Mouse (Mus musculus) testis, adult 10 weeks (tissue): ENCODE measurements around the gene Hspb1. TPM values are rescaled to one million over a fixed set of nuclear protein-coding genes. Genes with fewer than 3 reads are reported as not detected.

ENCODE experiments used
- polyA plus RNA-seq: library from polyadenylated mRNA; stranded (reverse); fragments of 350-450 nt; fragmentation: Illumina TruSeq; extraction: RNeasy Lipid Tissue Mini Kit (QIAGEN cat#74804); gene quantifications from one replicate; pipeline ENCODE4 v1.2.3, GENCODE M21; 2014; ENCODE audit warnings: low read depth, low replicate concordance

The Hspb1 gene
- polyA plus RNA-seq, result 0.99 TPM

DNA sequence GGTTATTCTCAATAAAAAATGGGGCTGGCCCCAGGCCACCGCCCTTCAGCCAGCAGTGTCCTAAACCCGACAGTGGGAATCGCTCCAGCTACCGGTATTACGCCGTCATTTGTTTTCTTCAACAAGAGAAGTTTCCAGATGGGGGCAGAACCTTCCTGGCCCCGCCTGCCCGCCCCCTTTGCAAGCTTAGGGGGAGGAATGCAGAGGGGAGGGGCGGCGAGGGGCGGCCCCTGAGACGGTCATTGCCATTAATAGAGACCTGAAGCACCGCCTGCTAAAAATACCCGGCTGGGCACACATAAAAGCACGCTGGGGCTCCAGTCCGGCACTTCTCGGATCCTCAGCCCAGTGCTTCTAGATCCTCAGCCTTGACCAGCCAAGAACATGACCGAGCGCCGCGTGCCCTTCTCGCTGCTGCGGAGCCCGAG is at the start of gene Hspb1:
TSS of gene Hspb1 (plus strand) at position 245 of the 428 bp plus-strand sequence.

DNA sequence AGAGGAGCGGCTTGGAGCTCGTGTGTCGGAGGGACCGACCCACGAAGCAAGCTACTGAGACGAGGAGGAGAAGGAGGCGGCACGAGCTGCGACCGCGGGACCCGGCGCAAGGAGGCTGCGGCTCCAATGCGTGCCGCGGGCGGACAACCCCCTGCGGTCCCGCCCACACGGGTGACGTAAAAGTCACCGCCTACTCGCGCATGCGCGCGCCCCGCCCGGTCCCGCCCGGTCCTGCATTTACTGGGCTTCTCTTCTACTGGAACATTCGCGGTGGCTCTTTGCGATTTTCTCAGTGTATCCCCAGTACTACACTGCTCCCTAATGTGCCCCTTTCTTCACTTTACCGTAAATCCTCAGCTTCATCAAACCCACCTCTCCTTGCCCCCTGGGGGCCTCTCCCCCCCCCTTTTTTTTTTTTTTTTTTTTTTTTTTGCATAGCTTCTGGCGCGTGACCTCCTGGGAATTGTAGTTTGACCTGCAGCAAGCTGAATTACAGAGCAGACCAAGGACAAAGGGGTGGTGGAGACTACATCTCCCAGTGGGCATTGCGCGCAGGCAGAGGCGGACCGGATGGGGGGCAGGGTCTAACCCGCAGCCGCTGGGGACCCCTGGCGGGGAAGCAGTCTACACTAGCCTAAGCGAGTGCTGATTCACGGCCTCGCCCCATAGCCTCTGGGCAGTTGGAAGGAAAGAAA is 46.9 kb downstream of the Hspb1 start, which contains the start of gene Ywhag:
TSS of gene Ywhag (minus strand) at position 136 of the 695 bp plus-strand sequence.

Other genes with a start within 250 kb of the Hspb1 start
- 6.5 TPM for gene Por, start 217.9 kb upstream of the Hspb1 start, polyA plus RNA-seq
- gene Tmem120a, start 143.5 kb upstream of the Hspb1 start, polyA plus RNA-seq, result 22.3 TPM
- gene Styxl1, start 109.5 kb upstream of the Hspb1 start, polyA plus RNA-seq, result 84.2 TPM
- gene Mdh2, start 109.4 kb upstream of the Hspb1 start, polyA plus RNA-seq, result 7.6 TPM
- 0.04 TPM for gene Srrm3, start 81.0 kb upstream of the Hspb1 start, polyA plus RNA-seq
- gene Ywhag, start 46.7 kb downstream of the Hspb1 start, polyA plus RNA-seq, result 16.5 TPM
- gene Ssc4d, start 86.6 kb downstream of the Hspb1 start, polyA plus RNA-seq, result 0.18 TPM
- not detected for gene Zp3, start 92.2 kb downstream of the Hspb1 start, polyA plus RNA-seq
- gene Dtx2, start 106.9 kb downstream of the Hspb1 start, polyA plus RNA-seq, result 1.4 TPM
- gene Upk3b, start 150.6 kb downstream of the Hspb1 start, polyA plus RNA-seq, result 0.28 TPM
- 1.8 TPM for gene Upk3bl, start 166.6 kb downstream of the Hspb1 start, polyA plus RNA-seq
- gene Rasa4, start 196.0 kb downstream of the Hspb1 start, polyA plus RNA-seq, result not detected
- gene Polr2j, start 228.7 kb downstream of the Hspb1 start, polyA plus RNA-seq, result 4.8 TPM
- gene Lrwd1, start 248.2 kb downstream of the Hspb1 start, polyA plus RNA-seq, result 5.0 TPM
- 2.9 TPM for gene Alkbh4, start 248.2 kb downstream of the Hspb1 start, polyA plus RNA-seq